Mouse (Mus musculus) embryonic facial prominence, embryonic 11.5 days (tissue): Measurements from ENCODE around the gene Stxbp5l. TPM values are rescaled to one million over a fixed set of nuclear protein-coding genes. Genes with fewer than 3 reads are reported as not detected.

Experiments
- ATAC-seq: fragments of 200-750 bp; cut with Nextera tagmentation; replicated peaks from 2 replicates; pipeline ENCODE4 v1.8.0; 2017; ENCODE audit warnings: low read depth; ENCODE audit not compliant: insufficient number of reproducible peaks, low FRiP score, low TSS enrichment
- DNase-seq: peaks from one replicate; pipeline ENCODE4 v3.0.0-alpha.2; 2015; ENCODE audit warnings: low spot score
- H3K27ac ChIP-seq: fragments of 300-500 bp; sonication (generic); replicated peaks from 2 replicates; pipeline ENCODE4 v1.5.1; 2014; ENCODE audit warnings: mild to moderate bottlenecking, low read depth, low read length, control low read depth
- H3K27me3 ChIP-seq: fragments of 300-500 bp; sonication (generic); 2 replicates; pipeline ENCODE4 v1.6.1; 2014; ENCODE audit warnings: mild to moderate bottlenecking, low read length, moderate library complexity, mixed read lengths; ENCODE audit not compliant: control insufficient read depth, insufficient read depth
- H3K36me3 ChIP-seq: fragments of 300-500 bp; sonication (generic); replicated peaks from 2 replicates; pipeline ENCODE4 v1.6.1; 2014; ENCODE audit warnings: low read depth, mild to moderate bottlenecking, low read length, moderate library complexity, mixed read lengths; ENCODE audit not compliant: control insufficient read depth, insufficient read depth
- H3K4me1 ChIP-seq: fragments of 300-500 bp; sonication (generic); 2 replicates; pipeline ENCODE4 v1.6.1; 2014; ENCODE audit warnings: low read length, mixed read lengths; ENCODE audit not compliant: control insufficient read depth, insufficient read depth
- H3K4me2 ChIP-seq: fragments of 300-500 bp; sonication (generic); 2 replicates; pipeline ENCODE4 v1.6.1; 2014; ENCODE audit warnings: low read depth, mild to moderate bottlenecking, control low read depth, low read length, moderate library complexity
- H3K4me3 ChIP-seq: fragments of 300-500 bp; sonication (generic); 2 replicates; pipeline ENCODE4 v1.5.1; 2014; ENCODE audit warnings: low read depth, low read length, control low read depth
- H3K9ac ChIP-seq: fragments of 300-500 bp; sonication (generic); replicated peaks from 2 replicates; pipeline ENCODE4 v1.6.1; 2014; ENCODE audit warnings: mild to moderate bottlenecking, control low read depth, low read length
- H3K9me3 ChIP-seq: fragments of 300-500 bp; sonication (generic); replicated peaks from 2 replicates; pipeline ENCODE4 v1.6.1; 2016; ENCODE audit warnings: mild to moderate bottlenecking, low read length, inconsistent platforms, mixed read lengths; ENCODE audit not compliant: control insufficient read depth
- WGBS: fragments of 180-500 bp; shearing (Covaris S2); extraction: QIAGEN DNeasy Blood & Tissue Kit; methylation state at CpG from one replicate; pipeline ENCODE4 v1.1.7; 2014; 5-methylcytosine and 5-hydroxymethylcytosine counted together
- polyA plus RNA-seq: library from polyadenylated mRNA; unstranded; fragments of >200 nt; fragmentation: Nextera tagmentation; extraction: Ambion mirVana; gene quantifications from 2 replicates; pipeline ENCODE4 v1.2.1, GENCODE M21; 2014

Stxbp5l gene
- polyA plus RNA-seq, 1 experiment from 2014 or later: 0.31 TPM

DNA sequence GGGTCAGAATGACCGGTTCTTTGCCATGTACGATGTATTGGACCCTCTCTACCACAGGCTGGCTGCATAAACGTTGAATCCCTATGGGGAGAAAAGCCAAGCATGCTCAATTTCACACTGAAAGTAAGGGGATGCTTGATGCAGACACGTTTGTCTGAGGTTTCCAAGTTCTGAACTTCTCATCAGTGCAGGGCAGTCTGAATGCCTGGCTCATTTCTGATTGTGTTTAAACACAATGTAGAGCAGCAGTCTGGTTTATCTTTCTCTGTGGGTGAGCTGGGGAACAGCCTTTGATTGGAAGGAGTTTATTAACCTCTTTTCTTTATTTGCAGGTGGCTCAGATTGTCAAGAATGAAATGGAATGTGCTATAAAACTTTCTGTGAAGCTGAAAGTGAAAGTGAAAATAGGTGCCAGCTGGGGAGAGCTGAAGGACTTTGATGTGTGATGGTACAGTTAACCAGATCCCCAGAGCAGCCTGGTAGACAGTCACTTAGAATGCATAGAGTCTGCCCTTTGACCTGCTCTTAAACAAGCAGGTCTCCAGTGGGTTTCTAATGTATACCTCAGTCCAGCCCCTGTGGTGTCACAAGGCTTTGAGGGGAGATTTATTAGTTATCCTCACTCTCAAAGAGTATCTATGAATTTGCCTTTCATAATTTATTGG is 290.5 kb downstream of the Stxbp5l start:
- Histone ChIP-seq H3K9ac (no peak overlapping the region), H3K27ac (no peak overlapping the region), H3K4me2 (no peak overlapping the region), H3K36me3 (no peaks in the 10 kb centered on the region), H3K4me3 (no peak overlapping the region), H3K4me1 (no peaks in the 10 kb centered on the region), H3K27me3 (no peaks in the 10 kb centered on the region), H3K9me3 (no peaks in the 10 kb centered on the region)
- DNase-seq: no peak
- ATAC-seq: no peak
- 85% methylated on average over 4 of the region's 4 CpGs for WGBS

DNA sequence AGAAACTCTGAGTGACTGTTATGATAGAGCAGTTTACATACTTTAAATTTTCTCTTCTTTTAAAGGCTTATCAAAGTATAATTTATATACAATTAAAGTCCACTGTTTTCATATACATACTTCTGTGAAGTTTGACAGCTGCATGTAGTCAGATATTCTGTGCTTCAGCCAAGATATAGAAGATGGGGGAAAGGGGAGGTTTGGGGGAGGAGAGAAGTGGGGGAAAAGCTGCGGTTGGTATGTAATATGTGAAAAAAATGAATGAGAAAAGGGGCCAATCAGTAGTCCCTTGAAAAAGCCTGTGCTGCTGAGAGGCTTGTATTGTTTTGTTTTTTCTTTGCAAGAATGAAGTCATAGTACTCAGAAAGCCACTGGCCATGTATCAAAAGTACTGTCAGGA is 295.1 kb downstream of the Stxbp5l start:
- H3K27me3 ChIP-seq: no peaks in the 10 kb centered on the region
- H3K4me1 ChIP-seq: no peaks in the 10 kb centered on the region
- DNase-seq: no peak
- no peaks in the 10 kb centered on the region for H3K36me3 ChIP-seq
- WGBS: 87% methylated on average over 1 of the region's 1 CpGs
- ATAC-seq: no peak
- no peak overlapping the region for H3K27ac ChIP-seq
- no peak overlapping the region for H3K4me2 ChIP-seq
- no peak overlapping the region for H3K4me3 ChIP-seq
- no peaks in the 10 kb centered on the region for H3K9me3 ChIP-seq
- H3K9ac ChIP-seq: no peak overlapping the region

- Histone ChIP-seq H3K9me3 (no peaks in the 10 kb centered on the region), H3K4me2 (no peak overlapping the region), H3K9ac (no peak overlapping the region), H3K27ac (no peak overlapping the region), H3K4me1 (no peaks in the 10 kb centered on the region), H3K36me3 (no peaks in the 10 kb centered on the region), H3K27me3 (no peaks in the 10 kb centered on the region), H3K4me3 (no peak overlapping the region)
- 97% methylated on average over 5 of the region's 5 CpGs for WGBS
- no peak for ATAC-seq
- DNase-seq: no peak
Measured at GRCm38 (mm10) chr16:37072354-37072753, 312.4 kb downstream of the Stxbp5l start.

Other genes with a start within 250 kb of the Stxbp5l start
- gene Gtf2e1, start 154.8 kb upstream of the Stxbp5l start, polyA plus RNA-seq: 52.3 and 54.6 TPM in 2 replicates
- gene Rabl3, start 154.9 kb upstream of the Stxbp5l start, polyA plus RNA-seq: 41.2 and 44.9 TPM in 2 replicates
- 0.21 TPM in 1 of 2 replicates, not detected in the other for gene Hgd, start 195.2 kb upstream of the Stxbp5l start, polyA plus RNA-seq